Mouse (Mus musculus): ENCODE results near the gene Xrcc1.

DNA sequence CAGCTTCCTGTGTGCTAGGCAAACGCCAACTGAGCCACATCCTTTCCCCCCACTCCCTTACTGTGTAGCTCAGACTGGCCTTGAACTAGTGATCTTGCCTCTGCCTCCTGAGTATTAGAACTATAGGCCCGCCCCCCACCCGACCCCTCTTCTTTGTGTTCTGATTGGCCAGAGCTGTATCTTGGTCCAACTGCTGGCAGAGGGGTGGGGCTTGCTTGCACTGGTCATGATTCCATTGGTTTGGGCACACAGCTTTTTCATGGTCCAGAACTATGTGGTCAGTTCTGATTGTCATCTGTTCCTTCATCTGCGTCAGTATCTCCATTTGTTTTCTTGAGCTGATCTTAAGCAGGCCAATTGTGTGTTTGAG lies 17.7 kb downstream of the Xrcc1 start:
- TF ChIP-seq POLR2A (IDR thresholded peaks at IDR 0.05; ENCODE audit: extremely low read depth, insufficient read depth, low read length) = no peak
- no peak for TF ChIP-seq CTCF (IDR thresholded peaks at IDR 0.05; ENCODE audit: low read depth, low read length)
